Mouse (Mus musculus) MEL (cell line): ENCODE data around the gene Aifm3.

Source experiments
- CTCF ChIP-seq, 3 experiments: IDR thresholded peaks in 2 of 3; conservative IDR thresholded peaks in 1 of 3; 2 replicates each; pipeline ENCODE4 v1.5.1; 2011 to 2012; ENCODE audit warnings: low read length in 3 of 3, low read depth in 2 of 3, mild to moderate bottlenecking in 2 of 3, improper control_type of control experiment in 1 of 3, inconsistent platforms in 1 of 3, mixed read lengths in 1 of 3, moderate library complexity in 1 of 3; ENCODE audit not compliant: control insufficient read depth in 1 of 3, insufficient read depth in 1 of 3, poor library complexity in 1 of 3, severe bottlenecking in 1 of 3
- EP300 ChIP-seq, 2 experiments: IDR thresholded peaks; 2 replicates each; pipeline ENCODE4 v1.6.1; 2011; ENCODE audit warnings: improper control_type of control experiment in 2 of 2, low read length in 2 of 2, low read depth in 1 of 2, mild to moderate bottlenecking in 1 of 2
- JUND ChIP-seq: IDR thresholded peaks from 2 replicates; pipeline ENCODE4 v1.6.1; 2011; ENCODE audit warnings: low read depth, mild to moderate bottlenecking, improper control_type of control experiment, low read length
- MAX ChIP-seq: IDR thresholded peaks from 2 replicates; pipeline ENCODE4 v1.6.1; 2011; ENCODE audit warnings: low read length, improper control_type of control experiment
- MEF2A ChIP-seq: IDR thresholded peaks from 2 replicates; pipeline ENCODE4 v1.6.1; 2014; ENCODE audit warnings: low read depth, mild to moderate bottlenecking, inconsistent platforms, low read length, improper control_type of control experiment; ENCODE audit not compliant: poor library complexity, insufficient replicate concordance, severe bottlenecking; ENCODE audit errors: extremely low read depth
- NELFE ChIP-seq: IDR thresholded peaks from 2 replicates; pipeline ENCODE4 v1.6.1; 2011; ENCODE audit warnings: low read depth, low read length, improper control_type of control experiment
- POLR2A ChIP-seq, 2 experiments: IDR thresholded peaks; 2 replicates each; pipeline ENCODE4 v1.6.1; 2011 to 2012; ENCODE audit warnings: low read length in 2 of 2, mild to moderate bottlenecking in 2 of 2, control low read depth in 1 of 2, improper control_type of control experiment in 1 of 2, low read depth in 1 of 2, moderate library complexity in 1 of 2; ENCODE audit not compliant: control insufficient read depth in 1 of 2, insufficient read depth in 1 of 2, poor library complexity in 1 of 2
- RAD21 ChIP-seq: IDR thresholded peaks from 2 replicates; pipeline ENCODE4 v1.6.1; 2011; ENCODE audit warnings: mild to moderate bottlenecking, low read depth, low read length, improper control_type of control experiment
- ZMIZ1 ChIP-seq: IDR thresholded peaks from 2 replicates; pipeline ENCODE4 v1.6.1; 2012; ENCODE audit warnings: low read depth, mild to moderate bottlenecking, inconsistent platforms, low read length, improper control_type of control experiment, moderate library complexity

GRCm38 (mm10) chr16:17460254-17460653 is 29.2 kb upstream of the Aifm3 start:
- TF ChIP-seq POLR2A (IDR thresholded peaks at IDR 0.05; ENCODE audit: control insufficient read depth in 1 of 2, insufficient read depth in 1 of 2, low read depth in 1 of 2, low read length in 2 of 2, poor library complexity in 1 of 2) = no peak
- TF ChIP-seq CTCF (IDR thresholded peaks at IDR 0.05 in 2 of 3, conservative IDR thresholded peaks at IDR 0.05 in 1 of 3; ENCODE audit: control insufficient read depth in 1 of 3, insufficient read depth in 1 of 3, low read depth in 2 of 3, low read length in 3 of 3, poor library complexity in 1 of 3, severe bottlenecking in 1 of 3) = peak; percentile 36 to 63 (median 52); a peak in 5 of 6 replicates
- TF ChIP-seq ZMIZ1 = no peak
- no peak; the same call in 1 of the 2 replicates for TF ChIP-seq MAX
- TF ChIP-seq MEF2A = no peak
- TF ChIP-seq NELFE = no peak
- no peak for TF ChIP-seq EP300 (IDR thresholded peaks at IDR 0.05; ENCODE audit: low read depth in 1 of 2, low read length in 2 of 2)
- TF ChIP-seq JUND = no peak
- peak; percentile 35 for TF ChIP-seq RAD21
